Mouse (Mus musculus) cerebellum, postnatal 4 days (tissue): ENCODE measurements at regions not wholly inside any gene's neighbourhood (a gene's known extent, or its start where the extent isn't known, plus 50 kb on each side); places are given as distances from the start of the nearest gene placed in this dataset.
"Not testable (repeated sequence)": the region's sequence is repeated elsewhere in the genome, so short reads cannot be mapped to it uniquely, and the experiment has no call there.

Experiments
- DNase-seq, 2 experiments: peaks; one replicate each; pipeline ENCODE4 v3.0.0; 2022; ENCODE audit warnings: low spot score in 2 of 2, mixed read lengths in 1 of 2

DNA sequence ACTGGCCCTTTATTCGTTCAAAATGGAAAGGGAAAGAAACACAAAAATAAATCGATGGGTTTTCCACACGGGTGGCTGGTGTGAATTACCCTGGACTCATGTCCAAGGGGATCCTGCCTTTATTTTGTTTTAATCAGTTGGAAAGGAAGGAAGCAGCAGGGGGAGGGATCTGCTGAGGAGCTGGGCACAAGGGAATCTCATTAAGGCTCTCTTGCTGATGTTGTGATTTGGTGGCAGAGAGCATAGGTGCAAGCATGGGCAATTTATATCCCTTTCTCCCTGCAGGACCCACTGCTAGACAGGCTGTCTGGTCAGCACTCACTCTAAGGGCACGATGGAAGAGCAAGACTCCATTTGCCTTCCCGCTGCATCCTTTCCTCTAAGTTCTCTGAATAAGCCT, 469.2 kb downstream of the Epha7 start:
- DNase-seq: no peak

DNA sequence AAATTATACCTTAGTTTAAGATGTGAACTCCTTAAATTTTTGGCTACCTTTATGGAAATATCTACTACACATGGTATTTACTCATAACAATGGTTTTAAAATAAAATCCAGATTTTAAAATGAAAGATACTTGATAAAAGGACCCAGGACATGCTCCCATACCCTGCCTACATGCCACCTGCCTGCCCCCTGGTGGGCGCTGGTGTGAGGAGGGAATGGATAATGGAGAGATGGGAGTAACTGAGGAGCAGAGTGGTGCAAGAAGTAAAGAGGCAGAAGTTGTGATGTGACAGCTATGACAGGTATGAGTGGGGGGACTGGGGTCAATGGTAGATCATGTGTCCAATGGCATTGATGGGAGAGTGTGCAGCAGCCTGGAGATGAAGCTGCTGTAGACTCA, 488.4 kb downstream of the Epha7 start:
- DNase-seq: peak in 1 of 2 experiments; percentile 10

DNA sequence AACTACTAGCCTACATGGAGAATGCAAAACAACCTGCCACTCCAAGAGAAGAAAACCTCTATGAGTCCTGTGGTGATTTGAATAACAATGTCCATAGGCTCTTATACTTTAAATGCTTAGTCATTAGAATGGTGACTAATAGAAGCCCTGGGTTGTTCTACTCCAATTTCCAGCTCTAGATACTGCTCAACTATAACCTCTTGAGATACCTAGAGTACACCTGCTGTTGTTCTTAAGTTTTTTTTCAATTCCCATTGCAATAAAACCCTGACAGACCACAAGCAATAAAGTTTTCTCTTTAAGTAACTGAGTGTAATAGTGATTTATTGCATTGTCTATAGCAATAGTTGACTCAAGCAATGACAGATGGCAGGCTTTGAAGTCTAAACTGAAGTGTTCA, 491.0 kb downstream of the Epha7 start:
- DNase-seq: no peak

DNA sequence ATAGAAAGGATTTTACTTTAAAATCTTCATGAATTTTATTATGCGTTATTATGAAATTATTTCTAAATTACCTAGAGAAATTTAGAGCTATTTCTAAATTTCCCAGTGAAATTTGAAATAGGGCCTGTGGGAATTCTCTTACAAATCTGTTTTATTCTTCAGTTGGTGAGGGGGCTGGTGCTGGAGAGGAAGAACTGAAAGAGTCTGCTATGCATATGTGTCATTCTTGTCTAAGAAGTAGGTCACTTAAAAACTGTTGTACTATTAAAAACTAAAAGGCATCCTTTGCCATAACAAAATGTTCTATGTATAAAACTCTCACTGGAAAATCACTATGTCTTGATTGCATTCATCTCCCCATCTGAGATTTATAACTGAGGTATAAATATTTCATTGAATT, 494.3 kb downstream of the Epha7 start:
- DNase-seq: no peak

DNA sequence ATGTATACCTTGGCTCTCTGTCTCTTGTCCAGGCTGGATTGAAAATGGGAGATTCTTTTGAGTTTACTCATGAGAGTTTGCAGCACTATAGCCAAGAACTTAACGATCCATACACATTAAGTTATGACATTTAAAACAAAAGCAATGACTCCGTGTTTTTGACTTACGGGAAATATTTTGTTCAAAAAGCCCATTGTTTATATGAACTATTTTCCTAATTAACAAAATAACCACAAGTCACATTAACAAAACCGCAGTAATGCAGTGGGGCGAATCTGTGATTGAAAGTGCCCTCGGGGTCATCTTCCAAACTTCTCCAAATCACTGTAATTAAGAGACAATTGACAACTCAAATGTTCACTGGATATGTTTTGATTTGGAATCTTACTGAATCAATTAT, 511.0 kb downstream of the Epha7 start:
- DNase-seq: no peak

DNA sequence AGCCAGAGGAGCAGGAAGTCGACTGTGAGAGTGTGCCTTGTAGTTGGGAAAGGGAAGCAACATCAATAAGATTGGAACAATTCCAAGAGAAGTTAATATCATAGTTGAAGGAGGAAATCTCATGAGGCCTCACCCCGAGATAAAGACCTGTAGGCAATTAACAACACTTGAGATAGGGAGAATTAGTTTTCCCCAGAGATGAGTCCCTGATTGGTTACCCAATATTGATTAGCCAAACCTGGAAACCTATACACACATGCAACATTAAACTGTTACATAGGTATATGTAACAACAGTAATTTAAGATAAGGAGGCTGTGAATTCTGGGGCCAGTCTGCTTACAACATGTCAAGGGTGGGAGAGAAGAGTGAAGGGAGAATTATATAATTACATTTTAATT, 516.2 kb downstream of the Epha7 start:
- no peak for DNase-seq

DNA sequence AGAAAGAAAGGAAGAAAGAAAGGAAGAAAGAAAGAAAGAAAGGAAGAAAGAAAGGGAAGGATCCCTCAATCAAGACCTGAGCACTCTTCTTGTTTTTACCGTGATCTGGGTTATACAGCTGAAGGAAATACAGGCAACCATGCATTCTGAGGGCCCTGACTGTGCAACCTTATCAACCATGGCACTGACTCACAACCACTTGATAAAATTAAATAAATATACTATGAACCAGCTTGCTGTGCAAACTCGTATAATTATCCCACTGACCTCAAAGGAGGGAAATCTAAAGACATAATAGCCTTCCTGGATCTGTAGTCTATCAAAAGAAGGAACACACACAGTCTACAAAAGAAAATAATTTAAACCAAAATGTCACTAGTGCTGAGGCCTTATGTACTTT, 518.8 kb downstream of the Epha7 start:
- no peak for DNase-seq

DNA sequence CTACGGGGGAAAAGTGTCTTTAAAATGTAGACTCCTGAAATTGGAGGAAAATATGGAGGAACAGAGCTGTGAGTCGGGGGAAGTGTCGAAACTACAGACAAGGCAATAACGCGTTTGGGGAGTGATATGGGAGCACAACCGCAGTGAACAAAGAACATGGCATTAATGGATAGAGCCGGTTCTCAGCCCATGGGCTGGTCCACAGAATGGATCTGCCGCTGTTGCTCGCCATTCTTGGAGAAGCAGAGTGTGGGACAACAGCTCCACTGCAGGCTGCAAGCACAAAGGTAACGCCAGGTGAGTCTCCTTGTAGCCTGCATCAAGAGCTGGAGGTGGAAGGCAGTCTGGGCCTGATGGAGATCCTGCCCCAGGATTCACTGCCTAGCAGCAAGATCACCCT, 524.3 kb downstream of the Epha7 start:
- no peak for DNase-seq

DNA sequence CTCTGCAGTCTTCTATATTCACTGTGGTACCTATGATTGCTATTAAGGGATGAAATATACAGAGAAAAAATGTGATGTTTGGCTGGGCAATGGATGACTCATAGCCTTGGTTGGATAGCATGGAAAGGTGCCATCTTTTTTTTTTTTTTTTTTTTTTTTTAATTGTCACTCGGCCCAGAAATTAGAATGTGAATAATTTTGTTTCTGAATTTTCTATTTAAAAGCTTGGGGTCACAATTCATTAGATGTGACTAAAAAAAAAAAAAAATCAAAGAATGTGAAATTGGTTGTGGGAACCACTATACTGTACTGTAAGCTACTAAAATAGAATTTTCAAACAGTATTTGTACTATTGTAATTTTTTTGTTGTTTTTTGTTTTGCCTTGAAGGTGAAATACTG, 549.3 kb downstream of the Epha7 start:
- no peak for DNase-seq

DNA sequence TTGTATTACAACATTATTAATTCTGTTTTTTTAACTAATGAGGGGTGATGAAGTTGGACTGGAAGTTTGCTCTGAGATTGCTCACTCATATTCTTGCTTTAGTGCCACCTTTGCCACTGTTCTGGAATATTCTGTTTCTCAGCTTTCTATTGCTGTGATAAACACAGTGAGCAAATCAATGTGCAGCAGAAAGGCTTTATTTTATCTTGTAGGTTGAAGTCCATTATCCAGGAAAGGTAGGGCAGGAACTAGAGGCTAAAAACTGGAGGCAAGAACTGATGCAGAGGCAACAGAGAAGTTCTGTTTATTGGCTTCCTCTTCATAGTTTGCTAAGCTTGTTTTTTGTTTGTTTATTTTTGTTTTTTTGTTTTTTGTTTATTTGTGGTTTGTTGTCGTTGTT, 576.4 kb downstream of the Epha7 start:
- DNase-seq: no peak

DNA sequence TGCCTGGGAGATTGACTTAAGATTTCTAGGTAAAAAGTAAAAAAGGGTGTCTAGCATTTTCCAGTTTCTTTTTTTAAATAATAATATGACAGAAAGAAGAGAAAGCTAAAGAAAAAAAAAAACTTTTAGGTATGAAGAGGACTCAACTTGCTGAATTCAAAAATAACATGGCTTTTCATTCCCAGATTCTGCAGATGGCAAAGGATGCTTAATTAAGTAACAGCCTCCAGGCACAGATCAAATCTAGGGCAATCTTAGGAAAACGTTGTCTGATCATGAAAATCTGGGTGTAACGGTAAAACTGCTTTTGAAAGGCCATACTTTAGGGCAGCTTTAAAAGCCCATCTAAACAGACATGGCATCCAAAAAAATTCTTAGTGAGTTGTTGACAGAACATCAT, 577.4 kb downstream of the Epha7 start:
- no peak for DNase-seq

DNA sequence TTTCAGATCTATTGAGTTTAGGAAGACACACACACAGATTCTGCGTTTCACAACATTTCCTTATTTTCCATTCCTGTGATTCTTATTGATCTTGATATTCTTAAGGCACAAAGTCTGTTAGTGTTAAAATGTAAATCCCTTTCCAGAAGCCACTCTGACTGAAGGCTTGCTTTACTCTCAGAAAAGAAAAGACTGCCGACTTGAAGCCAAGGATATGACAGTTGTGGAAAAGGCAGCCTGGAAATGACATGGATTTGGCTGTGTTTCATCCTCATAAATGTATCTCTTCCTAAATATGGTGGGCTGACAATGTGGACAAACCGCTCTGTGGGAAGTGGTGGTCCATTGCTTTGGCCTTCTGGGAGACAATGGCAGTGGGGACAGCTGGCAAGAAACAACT, 589.2 kb downstream of the Epha7 start:
- DNase-seq: no peak

DNA sequence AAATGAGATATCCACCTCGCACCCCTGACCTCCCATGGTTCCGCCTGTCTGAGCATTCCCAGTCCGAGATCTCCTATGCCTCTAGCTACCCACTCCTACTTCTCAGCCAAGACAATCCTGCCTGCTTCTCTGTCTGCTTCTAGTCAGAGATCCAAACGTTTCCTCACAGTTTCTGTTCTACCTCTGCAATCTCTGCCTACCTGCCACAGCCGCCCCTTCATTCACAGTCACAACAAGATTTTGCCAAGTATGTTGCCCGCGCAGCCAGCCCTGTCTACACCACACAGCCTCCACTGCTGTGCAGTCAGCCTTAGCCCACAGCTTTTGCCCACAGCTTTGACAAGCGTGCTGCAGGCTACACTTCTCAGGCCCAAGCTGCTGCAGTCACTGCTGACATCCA, 601.7 kb downstream of the Epha7 start:
- no peak for DNase-seq

DNA sequence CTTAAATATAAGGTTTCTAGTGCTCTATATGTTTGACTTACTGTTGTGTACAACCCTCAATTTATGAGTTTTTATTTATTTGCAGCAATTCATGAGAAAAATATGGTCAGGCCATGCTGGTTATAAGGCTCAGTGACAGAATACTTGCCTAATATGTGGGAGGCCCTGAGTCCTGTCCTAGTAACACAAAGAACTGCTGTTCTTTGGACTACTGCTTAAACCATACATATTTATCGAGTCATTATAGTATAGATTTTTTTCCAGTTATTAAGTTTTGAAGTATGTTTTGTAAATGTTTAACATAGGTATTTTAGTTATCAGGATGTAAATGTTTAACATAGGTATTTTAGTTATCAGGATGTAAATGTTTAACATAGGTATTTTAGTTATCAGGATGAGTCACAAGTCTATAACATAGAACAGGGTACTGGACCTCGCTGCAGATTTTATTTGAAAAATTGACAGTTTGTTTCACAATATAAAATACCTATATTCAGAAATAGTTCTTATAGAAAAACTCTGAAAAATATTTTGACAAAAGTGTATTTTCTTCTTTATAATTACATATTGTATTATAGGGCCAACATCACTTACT, 607.4 kb downstream of the Epha7 start:
- DNase-seq: no peak

DNA sequence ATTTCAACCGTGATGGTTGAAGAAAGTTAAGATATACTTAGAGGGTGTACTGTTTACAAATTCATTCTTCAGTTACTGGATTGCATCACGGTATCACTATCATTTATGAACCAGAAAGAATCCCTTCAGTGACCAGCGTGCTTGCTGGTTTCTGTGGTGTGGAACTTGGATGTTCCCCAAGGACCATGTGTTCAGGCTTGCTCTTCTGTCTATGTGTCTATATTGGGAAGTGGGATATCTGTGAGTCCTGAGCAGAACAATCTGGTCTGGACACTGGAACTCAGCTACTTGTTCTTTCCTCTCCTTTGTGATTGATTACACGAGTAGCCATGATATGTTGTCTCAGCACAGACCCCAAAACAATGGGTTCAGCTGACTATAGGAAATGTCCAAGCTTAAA, 618.6 kb downstream of the Epha7 start:
- DNase-seq: not testable (repeated sequence)

DNA sequence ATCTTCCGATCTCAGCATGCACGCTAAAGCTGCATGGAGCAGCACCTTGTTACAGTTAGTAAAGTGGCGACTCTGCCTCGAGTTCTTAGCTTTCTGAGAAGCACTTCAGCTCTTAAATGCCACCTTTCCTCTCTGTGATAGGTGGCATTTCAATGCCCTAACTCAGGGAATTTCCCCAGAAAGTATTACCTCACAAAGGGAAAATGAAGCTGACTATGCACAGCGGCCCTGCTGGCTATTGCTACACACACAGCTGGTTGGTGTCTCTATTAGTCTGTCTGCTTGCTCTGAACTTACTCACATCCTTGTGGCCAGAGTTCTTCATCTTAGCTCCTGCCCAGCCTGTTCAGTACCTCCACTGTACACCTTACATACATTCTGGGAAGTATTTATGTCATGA, 650.4 kb downstream of the Epha7 start:
- no peak for DNase-seq

DNA sequence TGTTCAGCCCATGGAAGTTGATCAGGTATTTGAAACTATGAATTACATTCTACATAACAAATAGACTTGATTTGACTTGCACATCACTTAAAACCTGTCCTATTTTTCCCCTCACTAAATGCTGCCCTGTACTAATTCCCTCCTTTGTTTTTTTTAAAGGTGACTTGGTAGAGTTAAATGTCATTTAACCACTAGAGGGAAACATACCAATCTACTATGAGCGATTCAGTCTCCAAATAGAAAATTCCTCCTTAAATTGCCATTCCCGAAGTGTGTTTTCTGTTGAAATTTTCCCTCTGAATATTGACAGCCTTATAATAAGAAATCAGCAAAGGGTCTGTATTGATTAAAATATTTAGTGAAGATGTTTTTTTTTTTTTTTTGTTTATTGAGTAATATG, 653.4 kb downstream of the Epha7 start:
- DNase-seq: no peak

DNA sequence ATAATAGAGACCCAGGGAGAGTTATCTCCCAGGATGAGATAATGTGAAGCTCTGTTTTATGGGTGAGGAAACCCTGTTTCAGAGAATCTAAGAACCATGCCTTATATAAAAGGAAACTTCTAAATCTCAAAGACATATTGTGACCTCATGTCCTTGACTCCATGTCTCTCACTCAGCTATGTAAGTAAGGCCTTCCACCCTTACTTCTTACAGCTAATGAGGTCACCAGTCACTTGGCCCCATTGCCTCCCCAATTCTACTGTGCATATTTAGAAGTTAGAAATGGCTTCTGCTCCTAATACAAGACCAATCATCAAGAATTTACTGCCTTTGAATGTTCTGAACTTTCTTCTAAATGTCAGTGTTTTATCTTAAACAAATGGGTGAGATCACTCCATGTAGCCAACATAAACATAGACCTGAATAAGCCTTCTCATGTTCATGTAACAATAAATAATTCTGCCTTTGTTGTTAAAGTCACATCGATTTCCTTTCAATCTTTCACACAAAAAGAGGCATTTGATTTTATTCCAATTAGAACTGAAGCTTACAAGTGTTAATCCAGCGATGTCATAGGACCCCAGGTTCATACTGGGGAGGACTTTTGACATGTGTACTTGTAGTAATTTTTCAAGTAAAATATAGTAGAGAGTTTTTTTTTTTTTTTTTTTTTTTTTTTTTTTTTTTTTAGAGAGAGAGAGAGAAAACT, 667.6 kb downstream of the Epha7 start:
- DNase-seq: no peak

DNA sequence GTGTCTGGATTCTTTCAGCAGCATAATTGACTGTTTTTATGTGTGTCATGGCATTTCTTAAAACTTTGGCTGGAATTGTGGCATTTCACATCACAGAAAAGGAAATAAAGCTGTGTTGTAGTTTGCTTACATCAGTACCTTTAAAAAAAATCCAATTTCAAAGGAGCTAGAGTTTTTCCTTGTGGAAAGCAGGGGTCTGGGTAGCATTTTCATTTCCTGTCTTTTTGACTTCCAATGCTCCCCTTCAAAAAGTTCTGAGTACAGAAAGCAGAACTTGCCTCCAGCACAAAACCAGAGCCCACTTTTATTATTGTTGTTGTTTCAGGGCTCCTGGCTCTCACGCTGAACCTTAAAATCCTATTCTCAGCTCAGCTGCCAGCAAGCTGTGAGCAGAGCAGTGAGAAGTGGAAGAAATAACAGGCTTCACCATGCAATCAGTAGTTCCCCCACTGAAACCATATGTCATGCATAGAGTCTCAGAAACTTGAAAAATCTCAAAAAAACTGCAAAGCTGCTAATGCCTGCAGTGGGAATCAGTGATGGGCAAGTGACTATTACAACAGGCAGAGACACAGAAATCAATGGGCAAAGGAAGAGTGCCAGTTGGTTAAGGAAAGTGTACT, 668.3 kb downstream of the Epha7 start:
- no peak for DNase-seq

DNA sequence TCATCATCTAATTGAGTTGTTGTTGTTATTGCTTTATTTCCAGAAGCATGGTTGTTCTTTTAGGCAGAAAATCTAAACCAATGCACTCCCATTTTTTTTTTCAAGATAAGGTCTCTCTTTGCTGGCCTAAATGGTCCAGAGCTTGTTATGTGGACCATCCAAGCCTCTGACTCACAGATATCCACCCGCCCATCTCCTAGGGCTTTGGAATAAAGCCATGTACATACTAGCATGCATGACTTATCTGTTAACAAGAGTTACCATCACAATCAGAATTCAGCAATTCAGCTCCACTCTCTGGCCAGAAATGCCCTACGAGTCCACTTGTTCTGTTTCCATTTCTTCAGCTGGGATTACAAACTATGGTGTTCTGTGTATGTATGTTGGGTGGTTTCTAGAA, 669.5 kb downstream of the Epha7 start:
- peak in 1 of 2 experiments; percentile 5 for DNase-seq

DNA sequence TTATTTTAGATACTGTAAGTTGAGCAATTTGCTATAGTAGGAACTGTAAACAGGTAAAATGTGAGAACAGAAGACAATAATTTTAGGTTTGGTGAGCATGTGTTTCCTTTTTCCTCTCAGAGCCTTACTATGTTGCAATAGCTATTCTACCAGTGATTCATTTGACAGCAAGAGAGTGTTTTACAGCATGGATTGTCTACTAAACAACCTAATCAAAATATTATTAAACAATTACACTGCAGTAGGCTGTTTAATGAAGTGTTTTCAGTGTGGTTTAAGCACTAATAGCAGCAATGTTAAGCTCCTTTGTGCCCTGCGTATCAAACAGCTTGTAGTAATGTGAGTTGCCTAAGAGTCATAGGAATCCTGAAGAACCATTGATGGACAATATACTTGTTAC, 687.9 kb downstream of the Epha7 start:
- no peak for DNase-seq

DNA sequence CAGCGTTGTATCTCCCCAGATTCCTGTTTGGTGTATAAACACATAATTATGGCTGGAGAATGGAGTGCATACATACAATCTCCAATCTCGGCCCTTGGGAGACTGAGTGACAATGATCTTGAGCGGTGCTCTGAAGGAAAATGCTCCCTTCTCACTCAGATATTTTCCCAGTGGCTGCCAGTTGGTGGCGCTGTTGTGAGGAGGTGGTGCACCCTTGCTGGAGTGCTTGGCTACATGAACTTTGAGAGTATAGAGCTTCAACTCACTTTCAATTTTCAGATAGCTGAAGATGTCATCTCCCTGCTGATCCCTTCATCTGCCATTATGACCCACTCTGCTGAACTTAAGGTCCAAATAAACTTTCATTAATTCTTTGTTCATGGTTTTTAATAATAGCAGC, 712.1 kb downstream of the Epha7 start:
- DNase-seq: peak in 1 of 2 experiments; percentile 4
